Mouse (Mus musculus) telencephalon, adult 2 months (tissue): Measurements from ENCODE around the gene Arid5b.

ENCODE experiments used
- DNase-seq: peaks from one replicate; pipeline ENCODE4 v3.0.0-alpha.2; 2011; ENCODE audit warnings: low read depth, low spot score

Arid5b gene

DNA sequence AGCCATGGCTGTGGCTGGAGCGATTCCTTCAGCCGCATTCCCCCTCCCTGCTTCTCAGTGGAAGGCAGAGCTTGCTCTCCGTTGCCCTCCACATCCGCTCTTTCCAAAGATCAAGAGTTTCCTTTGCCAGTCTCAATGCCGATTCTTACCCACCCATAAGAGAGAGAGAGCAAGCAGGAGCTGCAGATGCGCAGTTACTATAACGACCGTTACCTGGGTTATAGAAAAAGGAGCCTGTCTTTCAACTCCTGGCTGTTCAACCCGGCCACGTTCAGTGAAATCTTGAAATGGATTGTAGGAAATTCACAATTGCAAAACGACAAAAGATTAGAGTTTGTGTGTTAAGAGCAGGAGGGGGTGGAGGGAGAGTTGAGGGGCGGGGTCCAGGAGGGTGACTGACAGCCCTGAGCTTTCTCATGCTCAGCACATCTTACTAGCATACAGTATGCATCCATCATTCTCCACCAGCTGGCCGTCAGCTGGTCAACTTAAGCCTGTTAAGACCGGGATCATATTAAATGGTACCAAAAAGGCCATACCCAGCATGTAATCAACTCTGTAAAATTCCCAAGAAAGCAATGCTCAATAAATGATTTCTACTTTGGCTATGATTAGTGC lies 227.1 kb downstream of the Arid5b start:
- DNase-seq, result no peak

DNA sequence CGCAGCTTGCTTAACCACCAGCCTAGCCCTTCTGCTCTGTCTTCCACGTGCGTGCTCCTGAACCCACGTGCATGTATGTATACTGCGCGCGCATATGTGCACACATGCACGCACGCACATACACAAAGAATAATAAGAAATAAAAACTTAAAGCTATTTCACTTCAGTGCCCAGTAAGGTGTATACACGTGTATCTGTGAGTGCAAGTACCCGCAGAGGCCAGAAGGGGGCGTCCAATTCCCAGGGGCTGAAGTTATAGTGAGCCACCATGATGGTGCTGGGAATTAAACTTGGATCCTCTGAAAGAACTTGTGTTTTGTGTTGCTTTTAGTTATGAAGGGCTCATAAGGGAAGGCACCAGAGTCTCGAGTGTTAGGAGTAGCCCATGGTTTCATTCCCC lies 227.7 kb downstream of the Arid5b start:
- DNase-seq, result no peak

DNA sequence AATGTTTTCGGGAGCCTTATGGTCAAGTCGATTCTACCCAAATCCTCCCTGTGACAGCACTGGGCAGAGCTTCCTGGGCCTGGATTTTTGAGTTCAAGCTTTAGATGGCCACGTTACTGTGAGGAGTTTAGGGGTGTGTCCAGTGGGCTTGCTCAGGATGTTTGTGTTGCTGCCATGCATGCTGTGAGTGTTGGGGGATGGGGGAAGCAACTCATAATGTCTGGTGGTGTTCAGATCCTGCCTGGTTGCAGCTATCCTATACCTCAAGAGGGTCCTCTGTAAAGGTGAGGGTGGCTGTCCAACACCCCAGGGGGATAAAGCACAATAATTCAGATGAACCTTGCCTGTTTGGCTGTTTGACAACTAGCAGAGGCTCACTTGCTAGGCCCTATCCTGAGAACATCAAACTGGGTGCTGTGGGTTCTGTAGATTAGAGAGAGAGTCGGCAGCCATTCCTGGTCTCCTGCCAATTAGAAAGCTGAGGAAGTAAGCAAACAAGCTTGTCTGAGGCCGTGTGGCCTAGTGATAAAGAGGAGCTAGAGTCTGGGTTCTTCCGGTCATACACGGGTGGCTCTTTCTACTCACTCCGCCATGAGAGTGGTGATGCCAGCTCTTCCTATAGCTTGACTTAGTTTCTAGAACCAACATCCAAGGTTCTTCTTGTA lies 229.8 kb downstream of the Arid5b start:
- no peak for DNase-seq

DNA sequence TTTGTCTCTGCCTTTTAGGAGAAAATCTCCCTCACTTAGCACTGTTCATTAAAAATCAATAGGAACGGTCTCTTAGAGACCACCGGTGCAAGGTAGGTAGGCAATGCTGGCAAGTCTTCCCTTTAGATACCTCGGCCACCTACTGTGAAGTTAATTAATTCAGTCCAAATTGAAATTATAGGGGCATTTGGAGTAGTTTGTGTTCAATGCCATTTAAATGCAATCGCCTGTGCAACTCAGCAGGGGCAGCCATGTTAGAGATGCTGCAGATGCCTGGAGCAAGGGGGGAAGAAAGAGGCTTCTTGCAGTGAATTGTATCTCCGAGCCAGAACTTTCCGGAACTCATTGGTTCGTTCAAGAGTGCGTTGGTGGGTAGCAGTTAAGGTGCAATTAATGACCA lies 233.7 kb downstream of the Arid5b start:
- no peak for DNase-seq

DNA sequence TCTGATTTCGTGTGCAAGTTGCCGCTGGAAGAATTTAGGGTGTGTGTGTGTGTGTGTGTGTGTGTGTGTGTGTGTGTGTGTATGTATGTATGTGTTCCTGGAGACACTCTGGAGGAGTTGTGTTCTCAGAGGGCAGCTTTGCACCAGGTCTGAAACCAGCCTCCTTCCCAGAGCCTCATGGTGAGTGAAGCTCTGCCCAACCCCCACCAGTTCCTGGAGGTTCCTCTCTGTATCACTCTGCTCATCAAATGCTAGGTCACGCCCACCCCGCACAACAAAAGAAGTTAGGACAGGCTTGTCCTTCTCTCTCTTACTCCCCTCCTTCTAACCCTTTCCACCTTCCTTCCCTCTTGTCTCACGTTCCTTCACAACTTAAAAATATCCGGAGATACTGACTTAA lies 234.6 kb downstream of the Arid5b start:
- no peak for DNase-seq
